Mouse (Mus musculus) heart, postnatal 36 days (tissue): Measurements from ENCODE around the gene Lrrc7. TPM values are rescaled to one million over a fixed set of nuclear protein-coding genes. Genes with fewer than 3 reads are reported as not detected.

Experiments
- DNase-seq, 2 experiments: peaks; one replicate each; pipeline ENCODE4 v3.0.0; 2021 to 2022
- intact Hi-C: fragments of 180-260 bp; cut with DNase I; formaldehyde crosslinking; loops from one replicate; pipeline ENCODE4 v1.15.1; 2025
- total RNA-seq, 2 experiments: library from RNA; stranded (reverse); gene quantifications; 2 replicates each; pipeline ENCODE4 v1.2.3; 2021

Gene Lrrc7
- total RNA-seq: not detected

GRCm38 (mm10) chr3:158561987-158562360 lies at the start of gene Lrrc7:
Gene Lrrc7 (minus strand): TSS chr3:158562221.
- intact Hi-C loops: no loop called here
- DNase-seq: no peak

GRCm38 (mm10) chr3:158607065-158607464 lies 45.0 kb upstream of the Lrrc7 start:
- no peak for DNase-seq
- intact Hi-C loops: no loop called here

GRCm38 (mm10) chr3:158605274-158605673 lies 43.3 kb upstream of the Lrrc7 start:
- no peak for DNase-seq
- intact Hi-C loops: no loop called here

DNA sequence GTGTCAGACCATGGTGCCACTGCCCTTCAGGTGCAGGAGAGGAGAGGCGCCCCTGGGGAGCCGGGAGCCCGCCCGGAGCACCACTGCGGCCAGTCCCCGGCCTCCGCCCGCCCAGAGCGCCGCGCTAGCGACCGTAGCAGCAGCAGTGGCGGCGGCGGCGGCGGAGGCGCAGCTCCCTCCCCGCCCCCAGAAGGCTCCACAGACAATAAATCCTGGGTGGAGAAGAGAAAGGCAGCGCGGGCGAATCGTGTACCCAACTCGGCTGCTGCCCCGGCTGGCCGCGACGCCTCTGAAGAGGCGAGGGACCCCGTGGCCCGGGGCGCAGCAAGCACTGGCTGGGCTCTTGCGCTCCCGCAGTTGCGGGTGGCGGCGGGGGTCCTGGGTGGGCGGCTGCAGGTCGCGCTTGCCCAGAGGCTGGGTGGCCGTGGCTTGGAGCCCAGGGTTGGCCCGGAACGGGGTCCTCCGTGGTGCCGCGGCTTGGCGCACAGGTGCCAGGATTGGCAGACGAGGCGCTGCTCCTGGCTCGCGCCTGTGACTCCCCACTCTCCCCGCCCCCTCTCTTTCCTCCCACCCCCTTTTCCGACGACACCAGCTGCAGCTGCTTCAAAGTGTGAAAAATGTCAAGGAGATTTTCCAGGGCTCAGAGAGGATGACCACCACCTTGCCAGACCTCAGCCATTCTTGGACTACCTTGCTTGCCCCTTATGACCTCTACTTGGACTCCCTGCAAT lies 600 bp downstream of the Lrrc7 start:
- intact Hi-C loops: no loop called here
- DNase-seq: no peak

DNA sequence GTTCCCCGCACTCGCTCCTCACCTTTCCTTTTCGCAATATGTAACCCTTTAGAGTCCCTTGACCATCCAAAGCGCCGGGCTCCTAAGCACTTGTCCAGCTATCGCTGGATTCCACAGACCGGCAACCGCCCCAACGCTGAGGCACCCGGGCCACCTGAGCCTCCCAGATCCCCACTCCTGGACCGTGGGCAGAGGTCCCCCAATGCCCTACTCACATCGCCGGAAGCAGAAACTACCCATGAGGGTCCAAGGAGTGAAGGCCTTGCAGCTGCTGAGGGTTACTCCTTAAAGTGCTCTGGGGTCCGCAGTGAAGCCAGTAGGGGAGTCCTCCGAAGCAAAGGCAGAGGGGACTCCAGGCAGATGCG lies 1.1 kb downstream of the Lrrc7 start:
- no peak for DNase-seq
- intact Hi-C loops: no loop called here

GRCm38 (mm10) chr3:158559691-158560650 lies 2.0 kb downstream of the Lrrc7 start:
- DNase-seq: no peak
- intact Hi-C loops: no loop called here

DNA sequence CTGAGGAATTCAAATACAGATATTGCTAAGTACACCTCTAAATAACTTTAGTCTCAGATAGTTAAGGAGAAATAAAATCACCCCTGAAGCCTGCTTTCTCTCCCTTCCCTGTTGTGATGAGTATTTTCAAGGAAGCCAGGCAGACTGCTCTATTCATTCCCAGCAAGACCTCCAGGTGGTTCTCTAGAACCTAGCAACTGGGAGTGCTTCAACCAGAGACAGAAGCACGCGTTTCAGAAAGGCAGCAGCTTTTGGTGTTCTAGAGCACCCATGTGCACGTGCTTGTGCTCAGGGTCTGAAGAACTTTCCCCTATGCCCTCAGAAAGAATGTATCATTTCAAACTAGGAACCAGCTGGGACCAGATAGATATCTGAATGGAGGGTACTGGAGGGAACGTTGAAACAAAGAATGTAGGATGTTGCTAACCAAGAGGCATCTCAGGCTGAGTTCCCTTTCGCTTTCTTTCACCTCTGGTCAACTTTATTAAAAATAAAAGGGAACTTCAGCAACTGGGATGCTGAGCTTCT lies 2.8 kb downstream of the Lrrc7 start:
- intact Hi-C loops: no loop called here
- DNase-seq: no peak

DNA sequence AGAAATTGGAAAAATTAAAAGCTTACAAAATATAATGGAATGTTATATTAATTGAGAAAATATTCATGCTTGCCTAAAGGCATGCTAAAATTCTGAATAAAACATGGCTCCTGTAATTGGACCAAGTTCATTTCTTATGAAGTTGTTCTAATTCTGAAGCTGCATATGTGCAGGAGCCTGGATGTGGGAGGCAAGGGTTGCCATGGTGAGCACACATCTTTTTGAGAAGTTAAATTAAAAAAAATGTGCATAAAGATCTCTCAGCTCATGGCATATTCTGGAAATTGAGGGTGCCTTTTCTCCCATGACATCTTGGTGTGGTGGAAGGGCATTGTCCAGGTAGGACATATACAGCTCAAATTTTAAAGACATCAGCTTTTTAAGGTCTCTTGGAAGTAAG lies 3.4 kb downstream of the Lrrc7 start:
- DNase-seq: no peak
- intact Hi-C loops: no loop called here

GRCm38 (mm10) chr3:158554280-158554679 lies 7.7 kb downstream of the Lrrc7 start:
- no peak for DNase-seq
- intact Hi-C loops: no loop called here

GRCm38 (mm10) chr3:158552105-158552504 lies 9.9 kb downstream of the Lrrc7 start:
- intact Hi-C loops: no loop called here
- DNase-seq: no peak

DNA sequence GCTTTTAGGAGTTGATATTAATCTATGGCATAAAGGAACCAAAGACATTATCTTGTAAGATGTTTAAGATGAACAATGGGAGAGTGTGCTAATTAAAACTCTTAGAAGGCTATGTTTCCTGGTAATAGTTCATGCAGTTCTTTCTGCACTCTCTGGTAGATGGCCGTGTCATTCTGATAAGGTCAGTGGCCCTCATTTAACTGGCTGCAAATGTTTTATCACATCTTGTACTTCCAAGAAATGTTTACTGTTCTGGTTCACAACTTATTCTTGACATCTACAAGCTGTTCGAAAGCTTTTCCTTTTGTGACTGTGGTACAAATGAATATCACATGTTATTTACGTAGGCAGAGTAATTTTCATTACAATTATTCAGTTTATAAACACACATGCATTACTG lies 18.5 kb downstream of the Lrrc7 start:
- intact Hi-C loops: no loop called here
- no peak for DNase-seq

DNA sequence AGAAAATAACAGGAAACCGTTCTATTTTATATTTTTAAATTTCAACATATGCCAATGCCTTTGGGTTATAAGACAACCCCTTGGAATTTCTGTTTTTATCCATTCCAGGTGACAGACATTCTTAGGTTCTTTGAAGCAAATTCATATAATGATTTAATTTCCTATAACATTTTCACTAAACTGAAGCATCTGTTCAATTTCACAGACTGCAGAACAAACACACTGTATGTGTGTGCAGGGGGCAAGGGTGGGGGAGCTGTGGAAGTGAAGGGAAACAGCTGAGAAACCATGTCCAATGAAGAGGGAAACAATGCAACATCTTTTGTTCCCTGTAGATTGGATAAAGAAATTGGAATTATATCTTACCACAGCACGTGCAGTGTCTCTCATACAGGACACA lies 29.2 kb downstream of the Lrrc7 start:
- intact Hi-C loops: no loop called here
- no peak for DNase-seq

DNA sequence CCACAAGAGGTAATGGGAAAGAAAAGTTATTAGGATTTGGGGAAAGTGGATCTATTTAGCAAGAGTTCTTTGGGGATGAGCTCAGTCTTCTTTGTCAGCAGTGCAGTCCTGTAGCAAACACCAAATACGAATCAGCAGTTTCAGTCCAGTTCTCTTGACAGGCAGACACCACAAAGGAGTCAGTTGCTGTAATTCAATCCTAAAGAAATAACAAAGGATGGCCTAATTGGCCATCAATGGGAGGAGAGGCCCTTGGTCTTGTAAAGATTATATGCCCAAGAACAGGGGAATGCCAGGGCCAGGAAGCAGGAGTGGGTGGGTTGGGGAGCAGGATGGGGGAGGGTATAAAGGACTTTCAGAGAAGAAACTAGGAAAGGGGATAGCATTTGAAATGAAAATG lies 33.5 kb downstream of the Lrrc7 start:
- no peak for DNase-seq
- intact Hi-C loops: no loop called here

DNA sequence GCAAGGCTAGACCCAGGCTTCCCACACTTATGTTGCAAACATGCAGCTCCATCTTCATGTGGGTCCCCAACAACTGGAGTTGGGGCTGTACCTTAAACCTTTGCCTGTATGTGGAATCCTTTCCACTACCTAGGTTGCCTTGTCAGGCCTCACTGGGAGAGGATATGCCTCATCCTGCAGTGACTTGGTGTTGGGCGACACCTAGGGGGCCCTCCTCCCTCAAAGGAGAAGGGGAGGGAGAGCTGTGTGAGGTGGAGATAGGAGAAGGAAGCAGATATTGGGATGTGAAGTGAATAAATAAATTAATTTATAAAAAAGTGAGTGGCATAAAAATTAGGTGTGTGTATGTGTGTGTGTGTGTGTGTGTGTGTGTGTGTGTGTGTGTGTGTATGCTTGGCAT lies 68.3 kb downstream of the Lrrc7 start:
- intact Hi-C loops: no loop called here

DNA sequence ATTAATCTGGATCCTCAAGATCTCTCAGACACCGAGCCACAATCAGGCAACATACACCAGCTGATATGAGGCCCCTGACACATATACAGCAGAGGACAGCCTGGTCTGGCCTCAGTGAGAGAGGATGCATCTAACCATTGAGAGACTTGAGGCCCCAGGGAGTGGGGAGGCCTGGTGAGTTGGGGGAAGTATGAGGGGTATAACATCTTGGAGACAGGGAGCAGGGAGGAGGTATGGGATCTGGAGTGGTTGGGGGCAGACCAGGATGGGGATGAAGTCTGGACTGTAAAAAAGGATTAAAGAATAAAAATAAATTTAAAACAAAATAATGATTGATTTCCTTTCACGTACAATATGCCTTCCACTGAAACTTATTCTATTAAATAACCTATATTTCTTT lies 82.3 kb downstream of the Lrrc7 start:
- DNase-seq: no peak
- intact Hi-C loops: no loop called here

More for the DNA sequence above, 68.3 kb downstream of the Lrrc7 start:
- DNase-seq: no peak

GRCm38 (mm10) chr3:158400600-158400999 lies 161.4 kb downstream of the Lrrc7 start:
- intact Hi-C loops: no loop called here
- DNase-seq: no peak

DNA sequence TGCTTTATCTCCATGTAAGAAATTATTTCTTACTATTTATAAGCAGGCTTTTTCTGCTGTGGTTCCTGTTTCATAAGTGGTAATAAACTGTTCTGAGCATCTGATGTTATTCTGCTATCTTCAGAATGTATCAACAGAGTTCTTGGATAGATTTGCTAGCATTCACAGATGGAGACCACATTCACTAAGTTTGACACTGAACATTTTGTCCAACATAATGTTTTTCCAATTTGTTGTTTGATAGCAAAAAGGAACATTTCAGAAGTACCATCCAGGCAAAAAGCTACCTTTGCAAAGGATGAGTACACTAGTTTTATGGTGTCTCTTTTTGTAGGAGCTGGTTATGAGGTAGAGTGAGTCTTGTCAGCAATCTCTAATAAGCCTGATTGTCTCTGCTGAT lies 170.5 kb downstream of the Lrrc7 start:
- no peak for DNase-seq
- intact Hi-C loops: no loop called here

GRCm38 (mm10) chr3:158388076-158388454 lies 174.0 kb downstream of the Lrrc7 start:
- intact Hi-C loops: no loop called here
- no peak for DNase-seq

DNA sequence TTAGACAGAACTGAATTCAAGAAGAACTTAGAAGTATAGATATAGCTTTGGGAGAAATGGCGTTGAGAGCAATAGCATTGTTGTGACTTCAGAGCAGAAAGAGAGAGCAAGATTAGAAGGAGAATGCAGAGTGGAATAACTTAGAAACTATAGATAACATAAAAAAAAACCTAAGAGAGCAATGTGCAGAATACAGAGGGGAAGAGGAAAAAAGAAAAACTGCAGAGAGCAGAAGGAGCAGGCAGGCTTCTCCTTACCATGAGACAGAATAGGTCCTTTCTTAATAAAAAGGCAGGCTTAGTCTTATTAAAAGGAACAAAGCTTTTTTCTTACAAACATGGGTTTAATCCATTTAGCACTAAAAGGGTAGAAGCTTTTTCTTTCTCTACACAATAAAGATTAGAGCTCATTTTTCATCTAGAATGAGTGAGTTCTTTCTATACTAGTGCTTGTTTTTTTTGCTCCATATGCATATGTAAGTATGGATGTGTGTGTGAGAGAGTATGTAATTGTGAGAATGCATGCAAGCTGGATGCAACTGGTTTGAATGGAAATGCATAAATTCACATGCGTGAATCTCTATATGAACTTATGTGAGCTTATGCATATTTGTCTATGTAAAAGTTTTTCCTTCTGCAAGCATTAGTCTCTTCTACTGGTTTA lies 174.5 kb downstream of the Lrrc7 start:
- intact Hi-C loops: no loop called here
- no peak for DNase-seq

DNA sequence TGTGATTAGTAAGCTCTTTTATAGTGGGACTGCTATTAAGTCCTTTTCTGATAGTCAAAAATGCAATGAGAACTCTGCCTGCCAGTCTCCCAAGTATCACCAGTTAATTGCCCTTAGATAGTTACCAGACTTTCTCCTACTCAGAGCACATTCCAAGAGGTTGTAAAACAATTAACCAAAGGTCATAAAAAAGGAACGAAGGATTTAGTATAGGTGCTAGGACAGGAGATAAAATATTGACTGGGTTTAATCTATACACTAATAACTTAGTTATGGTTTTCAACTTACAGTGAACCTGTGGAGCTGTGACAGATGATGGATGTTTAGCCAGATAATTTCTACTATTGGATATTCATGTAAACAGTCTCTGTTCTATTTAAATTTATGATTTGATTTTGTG lies 175.2 kb downstream of the Lrrc7 start:
- DNase-seq: no peak
- intact Hi-C loops: no loop called here

GRCm38 (mm10) chr3:158375885-158376284 lies 186.1 kb downstream of the Lrrc7 start:
- peak in 1 of 2 experiments; percentile 5 for DNase-seq
- intact Hi-C loops: loop anchor here (10.0 kb wide), 1 partner anchor 1169 kb away; no protein-coding TSS in a partner anchor
